Mouse (Mus musculus) granulocyte monocyte progenitor cell, adult 5-6 weeks (primary cell): Measurements from ENCODE around the gene Ube2l6. TPM values are rescaled to one million over a fixed set of nuclear protein-coding genes. Genes with fewer than 3 reads are reported as not detected.
A peak's percentile ranks its signal among the peaks of the same experiment; 100 is the strongest.
"Not testable (repeated sequence)": the region's sequence is repeated elsewhere in the genome, so short reads cannot be mapped to it uniquely, and the experiment has no call there.

Source experiments
- ATAC-seq: replicated peaks from 2 replicates; pipeline ENCODE4 v1.8.0; 2016; ENCODE audit warnings: mild to moderate bottlenecking, moderate TSS enrichment, inconsistent platforms; ENCODE audit not compliant: poor library complexity, severe bottlenecking
- total RNA-seq, 2 experiments: library from RNA; stranded (forward) in 1 of 2; stranded (reverse) in 1 of 2; fragments of 200-712, 200-1000 nt in 1 of 2; fragments of >200 nt in 1 of 2; fragmentation: Nextera tagmentation in 1 of 2; gene quantifications; 2 replicates each; pipeline ENCODE4 v1.2.3; 2014 to 2017

Ube2l6 gene
- total RNA-seq, 2 experiments from 2014 or later = 4.0 to 6.3 TPM

- ATAC-seq = no peak
Measured at GRCm38 (mm10) chr2:84792516-84792915, 6.1 kb upstream of the Ube2l6 start.

GRCm38 (mm10) chr2:84793154-84793553 is 5.5 kb upstream of the Ube2l6 start:
- ATAC-seq = no peak

- ATAC-seq = peak; percentile 23
Measured at GRCm38 (mm10) chr2:84793871-84794270, 4.8 kb upstream of the Ube2l6 start.

GRCm38 (mm10) chr2:84797833-84798492 is 665 bp upstream of the Ube2l6 start:
- ATAC-seq = peak; percentile 55

- ATAC-seq = peak; percentile 76
Measured at GRCm38 (mm10) chr2:84799041-84799561, 473 bp downstream of the Ube2l6 start.

- no peak for ATAC-seq
Measured at GRCm38 (mm10) chr2:84800304-84800703, 1.7 kb downstream of the Ube2l6 start.

- ATAC-seq = not testable (repeated sequence)
Measured at GRCm38 (mm10) chr2:84801223-84801622, 2.6 kb downstream of the Ube2l6 start.

GRCm38 (mm10) chr2:84803963-84804362 is 5.3 kb downstream of the Ube2l6 start:
- peak; percentile 75 for ATAC-seq

GRCm38 (mm10) chr2:84806546-84806945 is 7.9 kb downstream of the Ube2l6 start:
- ATAC-seq = no peak

GRCm38 (mm10) chr2:84809330-84809729 is 10.7 kb downstream of the Ube2l6 start:
- no peak for ATAC-seq

GRCm38 (mm10) chr2:84810526-84810885 is 11.9 kb downstream of the Ube2l6 start:
- ATAC-seq = peak; percentile 12; the same call in 1 of the 2 replicates

GRCm38 (mm10) chr2:84810886-84811577 is 12.4 kb downstream of the Ube2l6 start:
- ATAC-seq = peak; percentile 95

GRCm38 (mm10) chr2:84811880-84812279 is 13.3 kb downstream of the Ube2l6 start:
- peak; percentile 13 for ATAC-seq

- no peak for ATAC-seq
Measured at GRCm38 (mm10) chr2:84812676-84813075, 14.0 kb downstream of the Ube2l6 start.

GRCm38 (mm10) chr2:84819861-84820260 is 21.2 kb downstream of the Ube2l6 start:
- no peak for ATAC-seq

GRCm38 (mm10) chr2:84822552-84822951 is 23.9 kb downstream of the Ube2l6 start, which contains the start of gene Smtnl1:
TSS of gene Smtnl1 (minus strand) at chr2:84822652.
- ATAC-seq = no peak

- no peak for ATAC-seq
Measured at GRCm38 (mm10) chr2:84823237-84823636, 24.6 kb downstream of the Ube2l6 start.

GRCm38 (mm10) chr2:84826488-84827282 is 28.1 kb downstream of the Ube2l6 start, which contains the start of gene Timm10:
TSS of gene Timm10 (plus strand) at chr2:84826997.
- peak; percentile 90 for ATAC-seq

GRCm38 (mm10) chr2:84827283-84827920 is 28.8 kb downstream of the Ube2l6 start:
- peak; percentile 21; the same call in 1 of the 2 replicates for ATAC-seq
